Mouse (Mus musculus) intestine, embryonic 16.5 days (tissue): Measurements from ENCODE around the gene Gm26602. TPM values are rescaled to one million over a fixed set of nuclear protein-coding genes. Genes with fewer than 3 reads are reported as not detected.

Experiments
- ATAC-seq: fragments of 200-750 bp; cut with Nextera tagmentation; 2 replicates; pipeline ENCODE4 v1.8.0; 2017; ENCODE audit warnings: moderate TSS enrichment, moderate library complexity
- H3K27ac ChIP-seq: fragments of 300-500 bp; sonication (generic); 2 replicates; pipeline ENCODE4 v1.5.1; 2014; ENCODE audit warnings: mild to moderate bottlenecking, low read length
- H3K27me3 ChIP-seq: fragments of 300-500 bp; sonication (generic); replicated peaks from 2 replicates; pipeline ENCODE4 v1.6.1; 2014; ENCODE audit warnings: low read length, control low read depth, mixed read lengths; ENCODE audit not compliant: control insufficient read depth, insufficient read depth
- H3K36me3 ChIP-seq: fragments of 300-500 bp; sonication (generic); 2 replicates; pipeline ENCODE4 v1.6.1; 2014; ENCODE audit warnings: low read length, control low read depth; ENCODE audit not compliant: control insufficient read depth, insufficient read depth
- H3K4me1 ChIP-seq: fragments of 300-500 bp; sonication (generic); 2 replicates; pipeline ENCODE4 v1.6.1; 2014; ENCODE audit warnings: low read length, control low read depth, mixed read lengths; ENCODE audit not compliant: control insufficient read depth, insufficient read depth
- H3K4me2 ChIP-seq: fragments of 300-500 bp; sonication (generic); 2 replicates; pipeline ENCODE4 v1.6.1; 2014; ENCODE audit warnings: low read depth, low read length, control low read depth
- H3K4me3 ChIP-seq: fragments of 300-500 bp; sonication (generic); 2 replicates; pipeline ENCODE4 v1.5.1; 2014; ENCODE audit warnings: mild to moderate bottlenecking, low read length
- H3K9ac ChIP-seq: fragments of 300-500 bp; sonication (generic); 2 replicates; pipeline ENCODE4 v1.6.1; 2014; ENCODE audit warnings: low read depth, low read length
- H3K9me3 ChIP-seq: fragments of 300-500 bp; sonication (generic); 2 replicates; pipeline ENCODE4 v1.6.1; 2016; ENCODE audit warnings: low read length, control low read depth; ENCODE audit not compliant: control insufficient read depth
- whole genome bisulfite sequencing: fragments of 180-500 bp; shearing (Covaris S2); extraction: QIAGEN DNeasy Blood & Tissue Kit; methylation state at CpG from one replicate; pipeline ENCODE4 v1.1.7; 2014; 5-methylcytosine and 5-hydroxymethylcytosine counted together
- polyA plus RNA-seq: library from polyadenylated mRNA; unstranded; fragments of >200 nt; fragmentation: Nextera tagmentation; extraction: Ambion mirVana; gene quantifications from 2 replicates; pipeline ENCODE4 v1.2.1, GENCODE M21; 2015

Gene Gm26602
- polyA plus RNA-seq, 1 experiment from 2014 or later, result 2.1 TPM

DNA sequence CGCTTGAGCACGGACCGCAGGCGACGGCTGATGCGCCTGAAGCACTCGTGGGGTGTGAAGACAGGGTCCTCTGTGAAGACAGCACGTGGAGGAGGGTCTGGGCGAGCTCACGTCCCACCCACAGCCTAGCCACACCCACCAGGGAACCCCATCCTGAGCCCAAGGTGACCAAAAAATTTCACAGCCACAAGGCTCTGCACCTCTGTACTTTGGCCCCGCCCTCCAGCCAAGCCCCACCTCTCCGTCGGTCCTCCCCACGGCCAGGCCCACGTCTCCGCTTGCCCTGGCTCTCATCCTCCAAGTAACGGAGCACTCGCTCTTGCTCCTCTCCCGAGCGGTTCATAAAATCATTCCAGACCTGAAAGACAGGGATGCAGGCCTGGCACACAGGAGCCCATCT lies 1.8 kb downstream of the Gm26602 start:
- no peak for ATAC-seq
- Histone ChIP-seq H3K27me3 (no peaks in the 10 kb centered on the region), H3K36me3 (no peaks in the 10 kb centered on the region; the same call in 1 of the 2 replicates), H3K9me3 (no peaks in the 10 kb centered on the region), H3K4me2 (no peak overlapping the region), H3K4me1 (peaks cover 29% of the 10 kb centered on the region), H3K4me3 (no peak overlapping the region), H3K9ac (no peak overlapping the region), H3K27ac (no peak overlapping the region)
- 66% methylated on average over 20 of the region's 20 CpGs for WGBS

DNA sequence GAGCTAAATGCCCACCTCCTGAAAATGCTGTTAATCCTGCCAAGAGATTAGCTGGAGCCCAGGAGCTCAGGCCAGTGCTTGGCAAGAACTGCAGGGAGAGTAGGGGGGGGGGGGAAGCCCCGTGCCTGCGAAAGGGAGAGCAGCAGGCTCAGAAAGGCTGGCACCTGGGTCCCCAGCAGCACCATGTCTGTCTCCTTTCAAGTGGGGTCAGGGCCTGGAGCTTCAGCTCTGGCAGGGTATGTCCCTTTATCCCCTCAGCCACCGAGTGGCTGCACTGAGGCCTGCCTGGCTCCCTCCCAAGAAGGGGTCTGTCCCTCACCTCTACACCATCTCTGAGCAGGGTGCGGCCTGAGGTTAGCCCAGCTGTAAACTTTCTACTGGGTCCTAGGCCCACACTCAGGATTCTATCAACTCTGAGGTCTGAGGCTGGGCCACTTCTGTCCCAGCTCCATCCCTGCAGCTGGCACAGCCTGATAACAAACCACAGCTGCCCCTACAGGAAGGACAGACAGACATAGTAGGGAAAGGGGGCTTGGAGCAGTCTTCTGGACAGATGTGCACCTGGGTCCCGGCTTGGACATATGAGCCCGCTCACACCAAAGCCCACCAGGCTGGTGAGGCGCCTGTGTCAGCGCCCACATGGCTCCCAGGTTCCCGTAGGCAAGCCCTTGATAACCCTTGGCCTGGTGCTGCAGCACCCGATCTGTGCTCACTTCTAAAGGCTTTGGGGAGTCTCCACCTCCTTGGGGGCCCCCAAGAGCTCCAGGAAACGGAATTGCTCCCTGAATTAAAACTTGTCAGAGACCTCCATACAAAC lies 3.7 kb downstream of the Gm26602 start:
- Histone ChIP-seq H3K27me3 (peaks cover 15% of the 10 kb centered on the region), H3K9ac (peak overlapping the region; percentile 31), H3K9me3 (no peaks in the 10 kb centered on the region), H3K4me1 (peaks cover 34% of the 10 kb centered on the region), H3K27ac (peak overlapping the region; percentile 54), H3K4me3 (no peak overlapping the region), H3K4me2 (peak overlapping the region; percentile 19; the same call in 1 of the 2 replicates), H3K36me3 (no peaks in the 10 kb centered on the region; the same call in 1 of the 2 replicates)
- no peak for ATAC-seq
- WGBS, result 69% methylated on average over 11 of the region's 11 CpGs

GRCm38 (mm10) chr10:79914948-79915596 lies 4.4 kb downstream of the Gm26602 start:
- H3K4me1 ChIP-seq, result peaks cover 38% of the 10 kb centered on the region

DNA sequence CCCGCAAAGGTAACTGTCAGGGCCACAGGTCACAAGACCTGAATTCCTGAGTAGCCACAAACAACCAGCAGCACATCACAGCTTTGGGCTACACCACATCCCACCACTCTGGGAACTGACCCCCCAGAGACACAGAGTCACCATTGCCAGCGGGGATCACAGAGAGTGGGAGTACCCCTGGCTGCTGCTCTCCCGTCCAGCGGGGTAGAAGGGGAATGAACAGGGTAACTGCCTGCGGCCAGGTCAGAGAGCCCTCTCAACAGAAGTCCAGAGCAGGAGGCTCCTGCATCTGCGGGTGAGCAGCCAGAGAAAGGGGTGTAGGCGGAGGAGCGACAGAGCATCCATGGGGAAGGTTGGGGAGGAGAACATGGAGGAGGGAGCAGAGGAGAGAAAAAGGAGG lies 5.4 kb downstream of the Gm26602 start:
- H3K36me3 ChIP-seq, result no peaks in the 10 kb centered on the region; the same call in 1 of the 2 replicates
- peaks cover 33% of the 10 kb centered on the region for H3K27me3 ChIP-seq
- WGBS, result 3% methylated on average over 8 of the region's 8 CpGs
- peak overlapping the region; percentile 84 for H3K4me3 ChIP-seq
- peaks cover 46% of the 10 kb centered on the region for H3K4me1 ChIP-seq
- H3K27ac ChIP-seq, result peak overlapping the region; percentile 39; the same call in 1 of the 2 replicates
- ATAC-seq, result no peak
- peak overlapping the region; percentile 95 for H3K9ac ChIP-seq
- H3K9me3 ChIP-seq, result no peaks in the 10 kb centered on the region
- H3K4me2 ChIP-seq, result peak overlapping the region; percentile 79

More at GRCm38 (mm10) chr10:79914948-79915596, 4.4 kb downstream of the Gm26602 start:
- Histone ChIP-seq H3K9me3 (no peaks in the 10 kb centered on the region), H3K4me3 (no peak overlapping the region), H3K36me3 (no peaks in the 10 kb centered on the region; the same call in 1 of the 2 replicates), H3K9ac (peak overlapping the region; percentile 31), H3K27ac (peak overlapping the region; percentile 54), H3K4me2 (peak overlapping the region; percentile 19; the same call in 1 of the 2 replicates), H3K27me3 (peaks cover 23% of the 10 kb centered on the region)
- no peak for ATAC-seq
- WGBS, result 53% methylated on average over 7 of the region's 7 CpGs

DNA sequence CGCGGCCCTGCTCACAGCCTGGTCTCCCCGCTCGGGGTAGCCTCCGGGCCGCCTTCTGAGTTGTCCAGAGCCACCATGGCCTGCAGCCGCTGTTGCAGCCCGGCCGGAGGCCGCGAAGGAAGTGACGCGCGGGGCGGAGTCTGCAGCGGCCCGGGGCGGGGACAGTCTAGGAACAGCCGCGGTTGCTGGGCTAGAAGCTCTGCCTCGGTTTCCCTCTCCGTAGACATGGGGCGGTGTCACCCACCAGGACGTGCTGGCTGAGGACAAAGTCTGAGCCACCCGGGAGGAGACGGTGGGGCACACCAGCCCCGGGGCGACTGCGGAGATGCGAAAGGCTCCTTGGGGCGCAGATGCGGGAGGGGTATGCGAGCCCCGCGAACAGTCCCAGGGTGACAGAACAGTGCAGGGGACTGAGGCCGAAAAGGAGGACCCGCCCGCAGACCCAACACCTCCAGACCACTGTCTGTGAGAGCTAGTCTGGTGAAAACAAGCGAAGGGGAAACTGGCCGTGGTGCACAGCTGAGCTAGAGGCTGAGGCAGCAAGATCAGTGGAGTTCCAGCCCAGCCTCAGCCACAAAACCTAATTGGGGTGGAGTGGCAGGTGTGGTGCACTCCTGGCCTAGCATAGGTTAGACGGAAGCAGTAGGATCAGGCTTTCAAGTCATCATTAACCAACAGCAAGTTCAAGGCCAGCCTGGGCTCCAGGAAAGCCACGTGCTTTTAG lies 6.3 kb downstream of the Gm26602 start, which contains the start of gene Kiss1r:
Gene Kiss1r, plus strand, starts transcription at position 164 of the 724 bp plus-strand sequence.
- Histone ChIP-seq H3K9ac (peak within 1 kb of the TSS; percentile 95), H3K36me3 (no peaks in the 10 kb centered on the region; the same call in 1 of the 2 replicates), H3K4me3 (peak within 1 kb of the TSS; percentile 84), H3K4me1 (peaks cover 55% of the 10 kb centered on the region), H3K27me3 (peaks cover 42% of the 10 kb centered on the region), H3K4me2 (peak within 1 kb of the TSS; percentile 79), H3K27ac (peak within 1 kb of the TSS; percentile 77), H3K9me3 (no peaks in the 10 kb centered on the region)
- 2% methylated on average over 41 of the region's 42 CpGs for WGBS
- ATAC-seq, result peak; percentile 81

GRCm38 (mm10) chr10:79917532-79918100 lies 7.0 kb downstream of the Gm26602 start:
- Histone ChIP-seq H3K27ac (peak overlapping the region; percentile 77; the same call in 1 of the 2 replicates), H3K27me3 (peaks cover 48% of the 10 kb centered on the region), H3K4me1 (peaks cover 55% of the 10 kb centered on the region), H3K9ac (peak overlapping the region; percentile 95), H3K9me3 (no peaks in the 10 kb centered on the region), H3K4me2 (peak overlapping the region; percentile 79), H3K4me3 (peak overlapping the region; percentile 84), H3K36me3 (no peaks in the 10 kb centered on the region)
- ATAC-seq, result no peak
- WGBS, result 65% methylated on average over 5 of the region's 5 CpGs

- ATAC-seq, result no peak
- Histone ChIP-seq H3K4me3 (peak overlapping the region; percentile 23), H3K36me3 (no peaks in the 10 kb centered on the region), H3K27ac (no peak overlapping the region), H3K27me3 (peaks cover 48% of the 10 kb centered on the region), H3K9me3 (no peaks in the 10 kb centered on the region), H3K4me2 (peak overlapping the region; percentile 26), H3K4me1 (peaks cover 55% of the 10 kb centered on the region), H3K9ac (peak overlapping the region; percentile 41)
- 17% methylated on average over 35 of the region's 35 CpGs for WGBS
These were observed 7.8 kb downstream of the Gm26602 start for GRCm38 (mm10) chr10:79918231-79919078.

DNA sequence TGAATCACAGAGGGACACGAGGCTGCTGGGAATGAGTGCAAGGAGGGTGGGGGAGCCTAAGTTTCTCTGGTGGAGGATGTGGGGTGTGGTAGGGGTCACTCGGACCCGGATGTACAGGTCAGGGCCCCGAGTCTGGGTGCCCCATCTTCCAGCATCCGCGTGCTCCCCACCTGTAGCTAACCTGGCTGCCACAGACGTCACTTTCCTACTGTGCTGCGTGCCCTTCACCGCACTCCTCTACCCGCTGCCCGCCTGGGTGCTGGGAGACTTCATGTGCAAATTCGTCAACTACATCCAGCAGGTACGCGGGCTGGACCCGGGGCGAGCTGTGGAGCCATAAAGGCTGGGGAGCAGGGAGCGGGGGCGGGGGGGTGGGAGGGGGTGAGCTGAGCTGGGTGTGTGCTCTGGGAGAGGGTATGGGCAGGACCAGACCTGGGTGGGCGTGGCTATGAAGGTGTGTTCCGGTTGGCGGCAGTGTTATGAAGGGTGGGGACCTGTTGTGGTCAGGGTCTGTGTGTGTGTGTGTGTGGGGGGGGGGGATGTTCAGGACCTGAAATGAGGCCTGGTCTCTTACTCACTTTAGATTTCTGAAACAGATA lies 8.7 kb downstream of the Gm26602 start:
- Histone ChIP-seq H3K4me1 (peaks cover 49% of the 10 kb centered on the region), H3K36me3 (no peaks in the 10 kb centered on the region), H3K27ac (no peak overlapping the region), H3K4me3 (peak overlapping the region; percentile 35), H3K9ac (no peak overlapping the region; the same call in 1 of the 2 replicates), H3K4me2 (peak overlapping the region; percentile 51), H3K9me3 (no peaks in the 10 kb centered on the region), H3K27me3 (peaks cover 48% of the 10 kb centered on the region)
- ATAC-seq, result 0 out of 2 replicates have a peak, but pooled peaks have one; percentile 8
- whole genome bisulfite sequencing, result 5% methylated on average over 21 of the region's 21 CpGs
